Mouse (Mus musculus) kidney, postnatal 14 days (tissue): ENCODE measurements around the gene Nfkbib.
A peak's percentile ranks its signal among the peaks of the same experiment; 100 is the strongest.

Experiments
- DNase-seq: peaks from one replicate; pipeline ENCODE4 v3.0.0; 2022; ENCODE audit warnings: mixed read lengths

The Nfkbib gene

DNA sequence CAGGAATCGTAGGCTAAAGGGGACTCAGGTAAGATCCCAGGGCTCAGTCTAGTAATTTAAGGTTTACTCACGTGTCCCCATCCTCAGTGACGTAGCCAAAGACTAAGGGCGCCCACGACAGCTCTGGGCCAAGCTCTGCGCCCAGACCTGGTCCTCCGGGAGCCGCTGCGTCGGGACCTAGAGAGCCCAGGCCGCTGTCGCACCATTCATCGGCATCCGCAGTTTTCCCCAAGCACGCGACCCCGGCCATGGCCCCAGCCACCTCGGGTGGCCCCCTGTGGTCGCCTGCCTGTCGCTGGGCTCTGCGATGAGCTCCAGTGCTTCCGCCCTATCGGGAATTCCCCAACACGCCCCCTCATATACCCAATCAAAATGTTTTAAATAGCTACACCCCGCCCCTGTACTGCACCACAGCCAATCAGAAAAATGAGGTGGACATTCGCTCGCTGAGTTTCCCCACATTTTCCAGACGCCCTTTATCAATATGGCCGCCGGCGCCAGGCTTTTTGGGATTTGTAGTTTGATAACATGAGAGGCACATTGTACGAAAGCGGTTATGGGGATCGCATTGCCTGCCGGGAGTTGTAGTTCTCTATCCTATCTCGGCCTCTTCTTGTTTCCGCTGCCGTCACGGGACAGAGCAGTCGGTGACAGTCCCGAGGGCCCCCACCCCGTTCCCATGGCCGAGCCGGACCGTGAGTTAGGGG is 986 bp downstream of the Nfkbib start, which contains the start of gene Sirt2:
Sirt2 (plus strand) TSS at position 563 of the 707 bp plus-strand sequence.
- peak; percentile 99 for DNase-seq

- DNase-seq: no peak
Observed at GRCm38 (mm10) chr7:28765211-28765610, 2.1 kb downstream of the Nfkbib start.

DNA sequence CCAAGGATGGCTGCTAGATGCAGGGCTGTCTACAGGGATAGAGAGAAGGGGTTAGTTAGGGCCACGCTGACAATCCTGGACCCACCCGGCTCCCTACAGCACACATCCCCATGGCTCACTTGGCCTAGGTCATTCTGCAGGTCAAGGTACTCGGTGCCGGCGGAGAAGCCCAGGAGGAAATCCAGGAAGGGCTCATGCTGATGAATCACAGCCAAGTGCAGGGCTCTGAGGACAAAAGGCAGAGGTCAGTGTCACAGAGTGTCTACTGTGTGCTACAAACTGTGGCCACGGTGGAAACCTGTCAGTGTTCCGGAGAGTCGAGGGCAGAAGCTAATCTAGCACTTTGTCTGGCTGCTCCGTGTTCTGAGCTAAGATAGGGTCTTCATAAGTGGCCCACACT is 5.4 kb downstream of the Nfkbib start:
- no peak for DNase-seq

GRCm38 (mm10) chr7:28758623-28759022 is 8.7 kb downstream of the Nfkbib start:
- DNase-seq: no peak

DNA sequence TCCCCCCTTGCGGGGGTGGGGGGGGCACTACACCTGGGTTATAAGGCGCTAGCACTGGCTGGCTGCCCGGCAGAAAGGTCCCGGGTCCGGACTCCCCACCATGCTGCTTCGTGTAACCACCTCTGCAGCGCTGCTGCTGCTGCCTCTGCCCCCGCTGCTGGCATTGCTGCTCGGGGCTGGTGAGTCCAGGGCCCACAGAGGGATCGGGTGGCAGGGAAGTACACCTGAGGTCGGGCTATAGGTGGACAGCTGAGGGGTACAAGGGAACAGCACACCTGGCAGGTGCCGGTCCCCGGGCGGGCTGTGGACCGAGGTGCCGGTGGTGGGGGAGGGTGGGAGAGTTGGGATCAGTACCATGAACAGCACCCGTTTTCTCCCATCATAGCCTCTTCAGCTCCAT is 11.2 kb downstream of the Nfkbib start, which contains the start of gene Ccer2:
Ccer2 (plus strand) TSS at position 96 of the 400 bp plus-strand sequence.
- DNase-seq: no peak

DNA sequence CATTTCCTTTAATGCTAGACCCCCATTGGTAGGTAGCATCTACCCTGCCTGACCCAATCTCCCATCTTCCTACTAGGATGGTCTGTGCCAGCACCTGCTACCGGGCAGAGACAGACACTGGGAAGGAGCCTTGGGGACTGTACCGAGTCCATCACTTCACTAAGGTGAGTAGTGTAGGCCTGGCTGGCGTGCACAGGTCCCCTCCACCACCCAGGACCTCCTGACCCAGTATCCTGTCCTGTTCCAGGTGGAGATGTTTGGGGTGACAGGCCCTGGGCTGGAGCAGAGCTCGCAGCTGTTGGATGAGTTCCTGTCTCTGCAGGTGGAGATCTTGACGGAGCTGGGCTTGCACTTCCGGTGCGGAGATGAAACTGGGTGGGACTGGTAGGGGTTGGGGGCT is 17.4 kb downstream of the Nfkbib start:
- DNase-seq: no peak

- DNase-seq: peak; percentile 97
Observed at GRCm38 (mm10) chr7:28741709-28742438, 25.4 kb downstream of the Nfkbib start, which contains the start of the genes Mrps12 and Sars2. Mrps12 (minus strand) TSS chr7:28741820. Sars2 (plus strand) TSS chr7:28741992.

DNA sequence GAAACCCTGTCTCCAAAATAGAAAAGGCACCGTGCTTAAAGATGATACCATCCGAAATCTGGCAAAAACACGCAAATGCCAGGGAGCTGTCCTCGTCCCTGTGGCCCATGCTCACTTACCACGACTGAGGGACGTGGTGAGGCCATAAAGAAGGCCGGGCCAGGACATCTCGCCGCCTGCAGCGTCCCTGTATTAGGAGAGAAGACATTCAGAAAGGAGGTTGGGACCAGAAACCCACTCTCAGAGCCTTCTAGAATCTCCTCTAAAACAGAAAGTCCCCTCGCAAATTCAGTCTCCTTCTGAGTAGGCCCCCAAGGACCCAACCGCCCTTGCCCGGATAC is 26.0 kb downstream of the Nfkbib start:
- no peak for DNase-seq

- DNase-seq: no peak
Observed at GRCm38 (mm10) chr7:28740949-28741348, 26.4 kb downstream of the Nfkbib start.

- no peak for DNase-seq
Observed at GRCm38 (mm10) chr7:28739829-28740228, 27.5 kb downstream of the Nfkbib start.

DNA sequence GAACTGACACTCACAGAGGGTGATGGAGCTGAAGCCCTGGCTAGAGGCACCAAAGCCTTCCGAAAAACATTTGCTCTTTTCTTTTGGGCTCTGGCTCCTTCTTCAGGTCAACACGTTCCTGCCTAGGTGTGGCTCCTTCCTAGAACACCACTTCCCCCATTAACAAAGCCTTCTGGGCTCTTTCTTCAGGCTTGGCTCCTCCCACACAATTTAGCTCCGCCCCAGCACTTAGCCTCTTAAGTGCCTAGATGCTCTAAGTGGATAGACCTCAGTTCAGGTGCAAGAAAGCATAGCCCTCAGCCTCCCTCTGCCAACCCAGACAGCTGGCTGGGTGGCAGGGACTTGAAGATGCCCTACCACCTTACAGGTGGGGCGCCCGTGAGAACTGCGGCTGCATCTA is 31.6 kb downstream of the Nfkbib start:
- no peak for DNase-seq

DNA sequence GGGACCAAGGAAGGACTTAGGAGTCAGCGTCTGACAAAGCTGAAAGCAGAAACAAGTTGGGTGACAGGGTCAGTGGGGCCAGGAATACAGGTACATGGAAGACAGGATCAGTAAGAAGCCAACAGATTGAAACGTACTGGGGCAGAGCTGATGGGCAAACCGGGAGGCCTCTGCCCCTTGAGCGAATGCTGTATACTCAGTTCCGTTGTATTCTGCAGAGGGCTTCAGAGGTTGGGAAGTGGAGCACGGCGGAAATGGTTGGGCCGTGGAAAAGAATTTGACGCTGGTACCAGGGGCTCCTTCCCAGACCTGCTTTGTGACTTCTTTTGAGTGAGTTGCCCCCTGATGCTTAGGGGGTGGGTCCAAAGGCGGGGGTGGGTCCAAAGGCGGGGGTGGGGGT is 34.1 kb downstream of the Nfkbib start:
- DNase-seq: no peak

GRCm38 (mm10) chr7:28732341-28733142 is 34.8 kb downstream of the Nfkbib start:
- peak; percentile 92 for DNase-seq

- no peak for DNase-seq
Observed at GRCm38 (mm10) chr7:28727649-28728340, 39.5 kb downstream of the Nfkbib start.

DNA sequence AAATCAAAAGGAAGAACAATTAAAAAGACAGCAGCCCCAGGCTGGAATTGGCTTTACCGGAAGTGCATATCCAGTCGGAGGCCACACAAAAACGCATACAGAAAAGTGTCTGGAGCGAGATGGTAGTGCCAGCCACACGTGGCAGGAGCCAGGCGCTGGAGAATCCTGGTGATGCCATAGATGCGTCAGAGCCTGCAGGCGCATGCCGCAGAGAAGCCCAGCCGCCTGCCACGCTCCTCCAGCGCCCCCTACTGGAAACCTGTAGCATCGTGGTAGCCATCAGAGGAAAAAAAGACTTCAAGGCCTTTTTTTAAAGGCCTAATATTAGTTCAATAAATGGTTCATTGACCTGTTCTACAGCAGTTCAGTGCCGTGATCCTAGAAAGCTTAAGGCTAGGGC is 40.7 kb downstream of the Nfkbib start:
- DNase-seq: peak; percentile 69

- no peak for DNase-seq
Observed at GRCm38 (mm10) chr7:28724613-28725012, 42.7 kb downstream of the Nfkbib start.

DNA sequence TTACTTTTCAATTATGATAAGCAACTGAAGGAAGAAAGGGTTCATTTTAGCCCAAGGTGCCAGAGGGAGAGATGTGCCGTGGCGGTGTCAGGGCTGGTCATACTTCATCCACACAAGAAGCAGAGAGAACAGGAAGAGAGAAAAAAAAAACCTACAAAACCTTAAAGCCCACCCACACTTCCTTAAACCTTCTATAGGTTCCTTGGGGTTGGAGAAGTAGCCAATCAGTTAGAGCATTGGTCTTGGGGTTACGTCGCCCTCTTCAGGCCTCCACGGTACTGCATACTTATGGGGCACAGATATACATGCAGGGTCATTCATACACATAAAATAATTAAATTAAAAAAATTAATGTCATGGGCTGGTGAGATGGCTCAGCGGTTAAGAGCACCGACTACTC is 45.2 kb downstream of the Nfkbib start:
- no peak for DNase-seq

GRCm38 (mm10) chr7:28720753-28721537 is 46.4 kb downstream of the Nfkbib start:
- no peak for DNase-seq

DNA sequence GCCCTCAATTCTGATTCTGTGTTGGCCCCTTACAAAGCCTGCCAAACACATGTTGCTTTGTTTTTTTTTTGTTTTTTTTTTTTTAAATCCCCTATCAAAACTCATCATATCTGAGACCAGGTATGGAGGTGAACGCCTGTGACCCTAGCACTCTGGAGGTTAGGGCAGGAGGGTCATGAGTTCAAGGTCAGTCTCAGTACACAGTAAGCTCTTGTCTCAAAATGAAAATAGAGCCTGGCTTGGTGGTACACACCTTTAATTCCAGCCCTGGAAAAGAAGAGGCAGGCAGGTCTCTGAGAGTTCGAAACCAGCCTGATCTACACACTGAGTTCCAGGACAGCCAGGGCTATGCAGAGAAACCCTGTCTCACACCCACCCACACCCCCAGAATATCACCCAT is 47.7 kb downstream of the Nfkbib start:
- DNase-seq: no peak

GRCm38 (mm10) chr7:28719159-28719558 is 48.2 kb downstream of the Nfkbib start:
- DNase-seq: no peak

- DNase-seq: no peak
Observed at GRCm38 (mm10) chr7:28717726-28718125, 49.6 kb downstream of the Nfkbib start.
